Mouse (Mus musculus): ENCODE measurements at regions not wholly inside any gene's neighbourhood (a gene's known extent, or its start where the extent isn't known, plus 50 kb on each side); places are given as distances from the start of the nearest gene placed in this dataset.
A peak's percentile ranks its signal among the peaks of the same experiment; 100 is the strongest.

GRCm38 (mm10) chr4:53303621-53304289, 136.5 kb upstream of the Slc44a1 start:
- H3K9ac ChIP-seq = no peak overlapping the region
- H3K27ac ChIP-seq (ENCODE audit: poor library complexity, severe bottlenecking) = no peak overlapping the region
- H3K4me2 ChIP-seq = no peak overlapping the region
- no peak for ATAC-seq (ENCODE audit: insufficient number of reproducible peaks, low FRiP score)
- peaks cover 6% of the 10 kb centered on the region; the same call in 1 of the 2 replicates for H3K4me1 ChIP-seq (replicated peaks)
- H3K9me3 ChIP-seq (replicated peaks) = no peaks in the 10 kb centered on the region
- H3K36me3 ChIP-seq = no peaks in the 10 kb centered on the region
- no peaks in the 10 kb centered on the region for H3K27me3 ChIP-seq (replicated peaks)
- WGBS = 54% methylated on average over 4 of the region's 4 CpGs
- H3K4me3 ChIP-seq = no peak overlapping the region

GRCm38 (mm10) chr4:53297975-53298374, 138.3 kb upstream of the Abca1 start:
- H3K27ac ChIP-seq (ENCODE audit: poor library complexity, severe bottlenecking) = no peak overlapping the region
- H3K4me3 ChIP-seq = no peak overlapping the region
- H3K9ac ChIP-seq = no peak overlapping the region
- no peaks in the 10 kb centered on the region for H3K4me1 ChIP-seq (replicated peaks)
- ATAC-seq (ENCODE audit: insufficient number of reproducible peaks, low FRiP score) = no peak
- peaks cover 4% of the 10 kb centered on the region; the same call in 1 of the 2 replicates for H3K9me3 ChIP-seq (replicated peaks)
- no peaks in the 10 kb centered on the region for H3K27me3 ChIP-seq (replicated peaks)
- no peak overlapping the region for H3K4me2 ChIP-seq
- H3K36me3 ChIP-seq = no peaks in the 10 kb centered on the region

- Histone ChIP-seq H3K4me1 (replicated peaks) (no peaks in the 10 kb centered on the region), H3K4me3 (no peak overlapping the region), H3K9me3 (replicated peaks) (peaks cover 16% of the 10 kb centered on the region), H3K27ac (ENCODE audit: poor library complexity, severe bottlenecking) (no peak overlapping the region), H3K4me2 (no peak overlapping the region), H3K9ac (no peak overlapping the region), H3K27me3 (replicated peaks) (no peaks in the 10 kb centered on the region), H3K36me3 (no peaks in the 10 kb centered on the region)
- ATAC-seq (ENCODE audit: insufficient number of reproducible peaks, low FRiP score) = no peak
- 78% methylated on average over 3 of the region's 3 CpGs for WGBS
These were observed 132.9 kb upstream of the Abca1 start for GRCm38 (mm10) chr4:53292606-53293005.

DNA sequence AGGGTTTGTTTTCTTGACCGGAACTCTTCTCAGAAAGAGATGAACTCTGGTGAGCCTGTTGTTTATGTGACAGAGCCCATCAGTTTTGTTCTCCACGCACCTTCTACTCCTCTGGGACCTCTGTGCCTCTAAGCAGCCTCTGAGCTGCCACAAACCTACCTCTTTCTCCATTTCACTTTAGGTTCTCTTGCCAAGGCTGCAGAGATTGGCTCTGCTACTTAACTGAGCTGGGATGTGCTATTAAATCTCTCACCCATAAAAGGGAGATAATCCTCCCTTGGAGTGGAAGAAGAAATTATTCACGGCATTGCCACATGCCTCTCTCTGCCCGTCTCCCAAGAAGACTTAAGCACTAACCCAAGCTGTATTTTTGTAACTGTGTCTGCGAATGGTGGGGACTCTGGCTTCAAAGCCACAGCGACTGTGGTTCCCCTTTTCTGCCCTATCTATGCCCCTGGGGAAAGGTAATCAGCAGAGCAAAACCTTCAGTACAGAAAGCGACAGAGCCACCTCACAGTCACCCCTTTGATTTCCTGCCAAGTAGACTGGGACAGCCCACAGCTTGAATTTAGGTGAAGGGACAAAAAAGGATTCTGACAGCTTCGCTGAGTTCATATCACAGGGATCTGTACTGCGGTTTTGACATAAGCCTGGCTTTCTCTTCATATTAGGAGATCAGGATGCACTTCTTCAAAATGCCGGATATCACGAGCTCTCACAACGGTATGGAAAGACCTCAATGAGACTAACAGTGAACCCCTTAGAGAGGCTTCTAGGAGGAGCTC, 118.2 kb upstream of the Abca1 start:
- Histone ChIP-seq H3K27ac (ENCODE audit: poor library complexity, severe bottlenecking) (no peak overlapping the region), H3K4me3 (no peak overlapping the region), H3K4me1 (replicated peaks) (0 out of 2 replicates have a peak, but pooled peaks cover 6% of the 10 kb centered on the region), H3K4me2 (no peak overlapping the region; the same call in 1 of the 2 replicates), H3K9me3 (replicated peaks) (no peaks in the 10 kb centered on the region), H3K27me3 (replicated peaks) (no peaks in the 10 kb centered on the region), H3K36me3 (no peaks in the 10 kb centered on the region), H3K9ac (no peak overlapping the region)
- ATAC-seq (ENCODE audit: insufficient number of reproducible peaks, low FRiP score) = no peak
- 51% methylated on average over 12 of the region's 12 CpGs for WGBS

DNA sequence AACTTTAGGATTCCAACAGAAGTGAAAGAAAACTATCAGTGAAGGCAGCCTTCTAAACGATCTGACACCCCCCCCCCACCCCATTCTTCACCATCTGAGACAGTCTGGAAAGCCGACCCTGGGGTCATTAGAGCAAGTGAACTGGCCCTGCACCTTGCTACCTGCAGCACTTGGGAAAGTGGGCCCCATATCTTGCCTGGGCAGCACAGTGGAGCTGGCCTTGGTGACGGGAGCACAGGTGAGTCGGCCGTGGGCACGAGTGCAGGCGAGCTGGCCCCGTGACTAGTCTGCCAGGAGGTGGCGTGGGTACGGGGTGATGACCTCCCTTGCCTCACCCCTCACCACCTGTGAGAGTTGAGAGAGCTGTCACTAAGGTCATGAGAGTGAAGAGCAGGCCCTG, 110.7 kb upstream of the Abca1 start:
- Histone ChIP-seq H3K4me3 (no peak overlapping the region), H3K27ac (ENCODE audit: poor library complexity, severe bottlenecking) (no peak overlapping the region), H3K9ac (no peak overlapping the region), H3K4me1 (replicated peaks) (no peaks in the 10 kb centered on the region), H3K9me3 (replicated peaks) (peaks cover 2% of the 10 kb centered on the region), H3K36me3 (no peaks in the 10 kb centered on the region), H3K27me3 (replicated peaks) (no peaks in the 10 kb centered on the region), H3K4me2 (no peak overlapping the region)
- 85% methylated on average over 10 of the region's 10 CpGs for whole genome bisulfite sequencing
- no peak for ATAC-seq (ENCODE audit: insufficient number of reproducible peaks, low FRiP score)

- H3K4me1 ChIP-seq (replicated peaks) = 0 out of 2 replicates have a peak, but pooled peaks cover 2% of the 10 kb centered on the region
These were observed 110.3 kb upstream of the Abca1 start for GRCm38 (mm10) chr4:53269999-53270398.

GRCm38 (mm10) chr4:53269251-53269842, 109.7 kb upstream of the Abca1 start:
- H3K4me1 ChIP-seq (replicated peaks) = peaks cover 8% of the 10 kb centered on the region
- WGBS = 76% methylated on average over 5 of the region's 5 CpGs
- H3K27me3 ChIP-seq (replicated peaks) = no peaks in the 10 kb centered on the region
- peaks cover 2% of the 10 kb centered on the region for H3K9me3 ChIP-seq (replicated peaks)
- no peaks in the 10 kb centered on the region for H3K36me3 ChIP-seq
- H3K9ac ChIP-seq = no peak overlapping the region
- no peak overlapping the region for H3K4me3 ChIP-seq
- H3K27ac ChIP-seq (ENCODE audit: poor library complexity, severe bottlenecking) = no peak overlapping the region
- H3K4me2 ChIP-seq = no peak overlapping the region
- peak; percentile 45; the same call in 1 of the 2 replicates for ATAC-seq (ENCODE audit: insufficient number of reproducible peaks, low FRiP score)

More at GRCm38 (mm10) chr4:53269999-53270398, 110.3 kb upstream of the Abca1 start:
- no peak for ATAC-seq (ENCODE audit: insufficient number of reproducible peaks, low FRiP score)
- Histone ChIP-seq H3K4me3 (no peak overlapping the region), H3K4me2 (no peak overlapping the region), H3K27me3 (replicated peaks) (no peaks in the 10 kb centered on the region), H3K9me3 (replicated peaks) (peaks cover 2% of the 10 kb centered on the region), H3K36me3 (no peaks in the 10 kb centered on the region), H3K27ac (ENCODE audit: poor library complexity, severe bottlenecking) (no peak overlapping the region), H3K9ac (no peak overlapping the region)
- 73% methylated on average over 5 of the region's 5 CpGs for WGBS

DNA sequence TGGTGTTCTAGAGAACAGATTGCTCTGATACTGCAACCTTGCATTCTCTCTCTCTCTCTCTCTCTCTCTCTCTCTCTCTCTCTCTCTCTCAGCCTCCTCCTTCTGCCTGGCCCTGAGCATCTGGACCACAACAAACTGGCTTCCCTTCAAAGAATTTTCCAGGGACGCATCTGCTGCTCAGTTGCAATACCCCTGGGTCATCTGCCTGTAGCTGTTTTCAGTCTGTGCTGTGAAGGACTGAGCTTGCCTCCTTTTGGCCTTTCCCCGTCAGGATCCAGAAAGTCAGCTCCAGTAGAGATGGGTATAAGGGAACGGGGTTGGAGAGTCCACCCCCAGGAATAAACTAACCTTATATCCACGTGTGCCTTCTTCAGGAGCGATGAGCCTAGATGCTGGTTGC, 105.2 kb upstream of the Abca1 start:
- ATAC-seq (ENCODE audit: insufficient number of reproducible peaks, low FRiP score) = no peak
- Histone ChIP-seq H3K27me3 (replicated peaks) (no peaks in the 10 kb centered on the region), H3K27ac (ENCODE audit: poor library complexity, severe bottlenecking) (no peak overlapping the region), H3K36me3 (no peaks in the 10 kb centered on the region), H3K9ac (no peak overlapping the region), H3K4me3 (no peak overlapping the region), H3K4me2 (no peak overlapping the region), H3K4me1 (replicated peaks) (peaks cover 22% of the 10 kb centered on the region), H3K9me3 (replicated peaks) (peaks cover 2% of the 10 kb centered on the region)
- 77% methylated on average over 5 of the region's 5 CpGs for WGBS

GRCm38 (mm10) chr4:53264501-53264900, 104.8 kb upstream of the Abca1 start:
- H3K4me2 ChIP-seq = no peak overlapping the region
- peaks cover 22% of the 10 kb centered on the region for H3K4me1 ChIP-seq (replicated peaks)
- no peak for ATAC-seq (ENCODE audit: insufficient number of reproducible peaks, low FRiP score)
- no peaks in the 10 kb centered on the region for H3K27me3 ChIP-seq (replicated peaks)
- H3K9ac ChIP-seq = no peak overlapping the region
- H3K4me3 ChIP-seq = no peak overlapping the region
- H3K36me3 ChIP-seq = no peaks in the 10 kb centered on the region
- H3K27ac ChIP-seq (ENCODE audit: poor library complexity, severe bottlenecking) = no peak overlapping the region
- peaks cover 2% of the 10 kb centered on the region for H3K9me3 ChIP-seq (replicated peaks)
- 63% methylated on average over 2 of the region's 2 CpGs for WGBS

GRCm38 (mm10) chr4:53263776-53264175, 104.1 kb upstream of the Abca1 start:
- H3K27me3 ChIP-seq (replicated peaks) = no peaks in the 10 kb centered on the region
- no peak overlapping the region for H3K27ac ChIP-seq (ENCODE audit: poor library complexity, severe bottlenecking)
- no peak overlapping the region for H3K9ac ChIP-seq
- peaks cover 2% of the 10 kb centered on the region for H3K9me3 ChIP-seq (replicated peaks)
- no peak overlapping the region for H3K4me3 ChIP-seq
- H3K36me3 ChIP-seq = no peaks in the 10 kb centered on the region
- 27% methylated on average over 13 of the region's 13 CpGs for WGBS
- H3K4me1 ChIP-seq (replicated peaks) = peaks cover 22% of the 10 kb centered on the region
- peak; percentile 80 for ATAC-seq (ENCODE audit: insufficient number of reproducible peaks, low FRiP score)
- peak overlapping the region; percentile 22; the same call in 1 of the 2 replicates for H3K4me2 ChIP-seq

DNA sequence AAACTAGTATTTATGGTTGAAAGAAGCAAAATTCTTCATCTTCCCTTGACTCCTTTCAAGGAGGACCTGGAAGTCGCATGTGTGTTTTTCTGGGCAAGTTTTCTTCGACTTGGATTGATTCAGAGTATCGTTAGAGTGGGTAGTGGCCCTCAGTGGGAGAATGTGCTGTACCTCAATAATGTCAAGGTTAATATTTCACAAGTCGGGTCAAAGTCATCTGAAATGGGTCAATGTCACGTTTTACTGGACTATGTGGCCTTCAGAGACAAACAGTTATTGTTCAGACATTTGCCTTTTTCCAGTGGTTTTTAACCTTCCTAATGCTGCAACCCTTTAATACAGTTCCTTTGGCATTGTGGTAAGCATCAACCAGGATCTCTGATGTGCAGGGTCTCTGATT, 102.8 kb upstream of the Abca1 start:
- Histone ChIP-seq H3K4me3 (no peak overlapping the region), H3K9ac (no peak overlapping the region), H3K27me3 (replicated peaks) (no peaks in the 10 kb centered on the region), H3K27ac (ENCODE audit: poor library complexity, severe bottlenecking) (no peak overlapping the region), H3K9me3 (replicated peaks) (no peaks in the 10 kb centered on the region), H3K36me3 (no peaks in the 10 kb centered on the region), H3K4me1 (replicated peaks) (peaks cover 22% of the 10 kb centered on the region), H3K4me2 (no peak overlapping the region)
- no peak for ATAC-seq (ENCODE audit: insufficient number of reproducible peaks, low FRiP score)
- 78% methylated on average over 5 of the region's 5 CpGs for WGBS

All from heart, embryonic 12.5 days (tissue).